Mouse (Mus musculus) lung, postnatal 0 days (tissue): Measurements from ENCODE around the gene Pdgfd.

Experiments used
- CTCF ChIP-seq: IDR thresholded peaks from 2 replicates; pipeline ENCODE4 v1.5.1; 2016; ENCODE audit warnings: antibody characterized with exemption, mild to moderate bottlenecking
- EP300 ChIP-seq: IDR thresholded peaks from 2 replicates; pipeline ENCODE4 v1.6.1; 2016; ENCODE audit warnings: antibody characterized with exemption, mild to moderate bottlenecking, control low read depth

DNA sequence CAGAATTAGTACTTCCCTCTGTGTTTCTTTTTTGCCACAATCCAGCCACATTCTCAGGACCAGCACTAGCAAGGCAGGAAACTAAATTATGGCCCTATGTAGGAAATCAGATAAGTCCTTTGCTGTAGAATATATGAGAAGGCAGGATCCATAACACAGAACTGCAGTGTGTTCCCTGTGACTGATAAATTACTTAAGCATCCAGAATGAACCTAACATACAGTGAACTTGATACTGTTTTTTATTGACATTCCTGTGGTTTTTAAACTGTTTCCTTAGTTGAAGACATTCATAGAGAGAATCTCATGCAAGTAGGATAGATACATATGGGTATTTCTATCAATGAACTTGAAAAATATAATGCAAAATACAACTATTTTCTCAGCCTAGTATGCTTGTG is 109.1 kb downstream of the Pdgfd start:
- TF ChIP-seq CTCF (no peak), EP300 (no peak)
